Mouse (Mus musculus) layer of hippocampus, adult 8-10 months (tissue): Measurements from ENCODE around the gene 9330182L06Rik. TPM values are rescaled to one million over a fixed set of nuclear protein-coding genes. Genes with fewer than 3 reads are reported as not detected.
A peak's percentile ranks its signal among the peaks of the same experiment; 100 is the strongest.

Experiments
- DNase-seq, 2 experiments: peaks; one replicate each; pipeline ENCODE4 v3.0.0; 2022; ENCODE audit warnings: low spot score in 2 of 2
- total RNA-seq, 4 experiments: library from RNA; stranded (reverse); gene quantifications; 2 replicates each; pipeline ENCODE4 v1.2.4; 2022

9330182L06Rik gene
- total RNA-seq, 4 experiments from 2014 or later: 22.0 to 28.8 (median 24.1) TPM

- DNase-seq: no peak
Measured at GRCm38 (mm10) chr5:9361982-9362661, 96.2 kb downstream of the 9330182L06Rik start.

- DNase-seq: no peak
Measured at GRCm38 (mm10) chr5:9364937-9365336, 99.0 kb downstream of the 9330182L06Rik start.

GRCm38 (mm10) chr5:9367920-9368692 lies 102.2 kb downstream of the 9330182L06Rik start:
- no peak for DNase-seq

- peak; percentile 18 to 22 for DNase-seq
Measured at GRCm38 (mm10) chr5:9371127-9371526, 105.2 kb downstream of the 9330182L06Rik start.

- DNase-seq: no peak
Measured at GRCm38 (mm10) chr5:9373341-9373740, 107.4 kb downstream of the 9330182L06Rik start.

GRCm38 (mm10) chr5:9389968-9390367 lies 124.0 kb downstream of the 9330182L06Rik start:
- no peak for DNase-seq

- no peak for DNase-seq
Measured at GRCm38 (mm10) chr5:9391858-9392393, 126.0 kb downstream of the 9330182L06Rik start.

- no peak for DNase-seq
Measured at GRCm38 (mm10) chr5:9417098-9417497, 151.2 kb downstream of the 9330182L06Rik start.

GRCm38 (mm10) chr5:9417802-9418201 lies 151.9 kb downstream of the 9330182L06Rik start:
- no peak for DNase-seq

- peak in 1 of 2 experiments; percentile 16 for DNase-seq
Measured at GRCm38 (mm10) chr5:9419964-9420363, 154.0 kb downstream of the 9330182L06Rik start.

GRCm38 (mm10) chr5:9424464-9424863 lies 158.5 kb downstream of the 9330182L06Rik start:
- no peak for DNase-seq

- DNase-seq: no peak
Measured at GRCm38 (mm10) chr5:9427165-9427564, 161.2 kb downstream of the 9330182L06Rik start.

- peak; percentile 19 to 42 for DNase-seq
Measured at GRCm38 (mm10) chr5:9427581-9428241, 161.8 kb downstream of the 9330182L06Rik start.

- no peak for DNase-seq
Measured at GRCm38 (mm10) chr5:9428728-9429127, 162.8 kb downstream of the 9330182L06Rik start.

GRCm38 (mm10) chr5:9446146-9446545 lies 180.2 kb downstream of the 9330182L06Rik start:
- no peak for DNase-seq

- DNase-seq: no peak
Measured at GRCm38 (mm10) chr5:9448931-9449330, 183.0 kb downstream of the 9330182L06Rik start.

- peak in 1 of 2 experiments; percentile 30 for DNase-seq
Measured at GRCm38 (mm10) chr5:9449570-9449969, 183.7 kb downstream of the 9330182L06Rik start.

GRCm38 (mm10) chr5:9453298-9453697 lies 187.4 kb downstream of the 9330182L06Rik start:
- no peak for DNase-seq

GRCm38 (mm10) chr5:9477587-9477986 lies 211.7 kb downstream of the 9330182L06Rik start:
- DNase-seq: no peak

GRCm38 (mm10) chr5:9495456-9495855 lies 229.5 kb downstream of the 9330182L06Rik start:
- DNase-seq: peak; percentile 11 to 12

GRCm38 (mm10) chr5:9497235-9497634 lies 231.3 kb downstream of the 9330182L06Rik start:
- no peak for DNase-seq

- no peak for DNase-seq
Measured at GRCm38 (mm10) chr5:9511027-9511426, 245.1 kb downstream of the 9330182L06Rik start.
